Mouse (Mus musculus) brain, embryonic 14.5 days (tissue): ENCODE results near the gene 1810062G17Rik.

Experiments
- CTCF ChIP-seq: fragments of 200-500 bp; IDR thresholded peaks from 2 replicates; pipeline ENCODE4 v1.5.1; 2012; ENCODE audit warnings: inconsistent platforms, mild to moderate bottlenecking, moderate library complexity, borderline replicate concordance; ENCODE audit not compliant: insufficient read depth, insufficient read length; ENCODE audit errors: extremely low read depth
- POLR2A ChIP-seq: fragments of 200-500 bp; IDR thresholded peaks from 2 replicates; pipeline ENCODE4 v1.6.1; 2012; ENCODE audit warnings: mild to moderate bottlenecking, inconsistent platforms, borderline replicate concordance; ENCODE audit not compliant: poor library complexity, insufficient read depth, insufficient read length, severe bottlenecking; ENCODE audit errors: extremely low read depth

DNA sequence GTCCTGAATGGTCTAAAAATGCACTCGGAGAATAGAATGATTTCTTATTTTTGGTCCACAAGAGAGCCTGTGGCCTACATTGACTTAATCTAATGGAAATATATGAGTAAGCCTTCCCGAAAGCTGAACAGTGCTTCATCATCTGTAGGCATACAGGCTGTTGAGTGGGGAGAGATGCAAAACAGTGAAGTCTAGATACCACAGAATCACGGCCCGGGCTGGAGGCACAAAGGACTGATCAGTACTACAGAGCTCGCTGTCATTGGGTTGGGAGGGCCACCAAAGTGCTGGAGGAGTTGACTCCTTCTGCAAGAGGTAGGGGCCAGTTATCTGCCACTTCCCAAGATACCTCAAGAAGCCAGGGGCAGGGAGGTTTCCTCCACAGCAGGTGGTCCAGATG is 55.0 kb downstream of the 1810062G17Rik start:
- TF ChIP-seq CTCF: no peak
- no peak for TF ChIP-seq POLR2A
